Mouse (Mus musculus) myocyte (in vitro differentiated cells): ENCODE results near the gene Srp72. TPM values are rescaled to one million over a fixed set of nuclear protein-coding genes. Genes with fewer than 3 reads are reported as not detected.
"Not testable (repeated sequence)": the region's sequence is repeated elsewhere in the genome, so short reads cannot be mapped to it uniquely, and the experiment has no call there.

ENCODE experiments used
- H3K27me3 ChIP-seq: one replicate; pipeline ENCODE4 v1.6.1; 2011; ENCODE audit not compliant: control insufficient read depth, insufficient read depth, insufficient read length
- H3K36me3 ChIP-seq: one replicate; pipeline ENCODE4 v1.6.1; 2011; ENCODE audit not compliant: control insufficient read depth, insufficient read depth
- H3K4me2 ChIP-seq: one replicate; pipeline ENCODE4 v1.6.1; 2011; ENCODE audit warnings: low read depth, control low read depth
- H3K4me3 ChIP-seq: one replicate; pipeline ENCODE4 v1.5.1; 2011; ENCODE audit warnings: mild to moderate bottlenecking, control low read depth, moderate library complexity
- H3K79me2 ChIP-seq: one replicate; pipeline ENCODE4 v1.6.1; 2011; ENCODE audit not compliant: control insufficient read depth, insufficient read depth
- H3ac ChIP-seq: one replicate; pipeline ENCODE4 v1.6.1; 2011; ENCODE audit not compliant: control insufficient read depth, insufficient read length
- CEBPB ChIP-seq: IDR thresholded peaks from 2 replicates; pipeline ENCODE4 v1.6.1; 2011; ENCODE audit warnings: mild to moderate bottlenecking, moderate library complexity; ENCODE audit not compliant: poor library complexity, insufficient read depth, severe bottlenecking
- E2F4 ChIP-seq: IDR thresholded peaks from one replicate; pipeline ENCODE4 v1.6.1; 2011; ENCODE audit warnings: mild to moderate bottlenecking, control low read depth, moderate library complexity; ENCODE audit not compliant: insufficient read depth
- MAX ChIP-seq: IDR thresholded peaks from one replicate; pipeline ENCODE4 v1.6.1; 2011; ENCODE audit warnings: low read depth, mild to moderate bottlenecking, control low read depth
- MYOD1 ChIP-seq, 3 experiments: IDR thresholded peaks; one replicate each; pipeline ENCODE4 v1.6.1; 2011; ENCODE audit warnings: control low read depth in 2 of 3, low read depth in 2 of 3, mild to moderate bottlenecking in 2 of 3, moderate library complexity in 1 of 3; ENCODE audit not compliant: insufficient read length in 2 of 3, control insufficient read depth in 1 of 3
- MYOG ChIP-seq, 3 experiments: IDR thresholded peaks; one replicate each; pipeline ENCODE4 v1.6.1; 2011; ENCODE audit warnings: control low read depth in 2 of 3, low read depth in 2 of 3, mild to moderate bottlenecking in 2 of 3; ENCODE audit not compliant: insufficient read length in 2 of 3, control insufficient read depth in 1 of 3, insufficient read depth in 1 of 3
- POLR2A ChIP-seq: IDR thresholded peaks from one replicate; pipeline ENCODE4 v1.6.1; 2011; ENCODE audit warnings: low read depth, mild to moderate bottlenecking, control low read depth, moderate library complexity; ENCODE audit not compliant: insufficient read length
- POLR2AphosphoS2 ChIP-seq: IDR thresholded peaks from one replicate; pipeline ENCODE4 v1.6.1; 2011; ENCODE audit warnings: low read depth, control low read depth; ENCODE audit not compliant: insufficient read length
- REST ChIP-seq: IDR thresholded peaks from one replicate; pipeline ENCODE4 v1.6.1; 2011; ENCODE audit warnings: mild to moderate bottlenecking, control low read depth, moderate library complexity; ENCODE audit not compliant: insufficient read depth, insufficient read length
- SRF ChIP-seq: IDR thresholded peaks from one replicate; pipeline ENCODE4 v1.6.1; 2011; ENCODE audit warnings: low read depth; ENCODE audit not compliant: control insufficient read depth, insufficient read length
- TCF12 ChIP-seq: IDR thresholded peaks from one replicate; pipeline ENCODE4 v1.6.1; 2011; ENCODE audit warnings: mild to moderate bottlenecking, control low read depth; ENCODE audit not compliant: poor library complexity, insufficient read depth, severe bottlenecking
- TCF3 ChIP-seq: IDR thresholded peaks from one replicate; pipeline ENCODE4 v1.6.1; 2011; ENCODE audit warnings: low read depth, control low read depth; ENCODE audit not compliant: insufficient read length
- USF1 ChIP-seq: IDR thresholded peaks from one replicate; pipeline ENCODE4 v1.6.1; 2011; ENCODE audit warnings: low read depth, mild to moderate bottlenecking, control low read depth, moderate library complexity
- polyA plus RNA-seq: library from polyadenylated mRNA; unstranded; fragments of >200 nt; fragmentation: generic; extraction: Trizol; gene quantifications from one replicate; pipeline ENCODE4 v1.2.1, GENCODE M21; 2012; ENCODE audit warnings: missing spikeins

Srp72 gene
- polyA plus RNA-seq, 1 experiment: 54.2 TPM

DNA sequence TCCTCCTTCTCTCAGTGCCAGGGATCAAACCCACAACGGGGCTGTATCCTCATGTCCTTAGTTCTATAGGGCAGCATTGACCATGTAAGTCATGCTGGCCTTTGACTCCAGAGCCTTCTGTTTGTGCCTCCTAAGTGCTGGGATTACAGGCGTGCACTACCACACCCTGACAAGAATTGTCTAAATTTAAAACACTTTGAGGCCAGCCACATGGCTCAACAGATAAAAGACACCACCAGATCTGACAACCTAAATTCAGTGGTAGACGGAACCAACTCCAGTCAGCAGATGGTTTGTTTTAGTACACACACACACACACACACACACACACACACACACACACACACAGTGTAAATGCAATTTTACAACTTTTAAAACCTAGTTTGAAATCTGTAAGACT, 53.6 kb downstream of the Srp72 start:
- Histone ChIP-seq H3K27me3 (peaks cover 13% of the 10 kb centered on the region), H3K36me3 (no peaks in the 10 kb centered on the region), H3ac (no peak overlapping the region), H3K79me2 (no peaks in the 10 kb centered on the region), H3K4me3 (no peak overlapping the region), H3K4me2 (no peak overlapping the region)
- TF ChIP-seq POLR2A: no peak
- no peak for TF ChIP-seq POLR2AphosphoS2
- no peak for TF ChIP-seq USF1
- TF ChIP-seq TCF12: no peak
- no peak for TF ChIP-seq SRF

DNA sequence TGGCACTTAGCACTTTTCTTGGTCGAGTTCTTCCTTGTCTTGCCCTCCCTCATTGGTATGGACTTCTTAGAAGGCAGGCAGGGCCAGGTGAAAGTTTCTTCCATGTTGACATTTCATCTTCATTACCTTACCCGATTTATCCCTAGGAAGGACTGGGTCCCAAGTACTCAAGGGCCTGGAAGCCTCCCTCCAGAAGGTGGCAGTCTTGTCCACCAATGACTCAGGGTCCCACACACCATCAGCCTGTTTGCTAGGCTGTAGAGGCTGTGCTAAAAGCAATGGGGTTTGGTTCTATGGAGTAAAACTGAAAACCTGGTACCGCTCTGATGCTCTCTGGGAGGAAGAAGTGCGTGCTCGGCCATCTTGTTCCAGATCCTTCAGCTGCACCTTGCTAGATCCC, 55.3 kb downstream of the Srp72 start:
- no peaks in the 10 kb centered on the region for H3K36me3 ChIP-seq
- H3K79me2 ChIP-seq: no peaks in the 10 kb centered on the region
- no peak for TF ChIP-seq MYOD1 (IDR thresholded peaks at IDR 0.05; ENCODE audit: control insufficient read depth in 1 of 3, insufficient read length in 2 of 3, low read depth in 2 of 3)
- no peak for TF ChIP-seq TCF12
- TF ChIP-seq MYOG (IDR thresholded peaks at IDR 0.05; ENCODE audit: control insufficient read depth in 1 of 3, insufficient read depth in 1 of 3, insufficient read length in 2 of 3, low read depth in 2 of 3): no peak
- TF ChIP-seq TCF3: no peak
- TF ChIP-seq POLR2AphosphoS2: no peak
- TF ChIP-seq REST: no peak
- TF ChIP-seq CEBPB: no peak
- TF ChIP-seq E2F4: no peak
- no peak for TF ChIP-seq USF1
- TF ChIP-seq SRF: no peak
- no peak for TF ChIP-seq POLR2A
- H3K4me3 ChIP-seq: no peak overlapping the region
- no peak overlapping the region for H3K4me2 ChIP-seq
- H3K27me3 ChIP-seq: peaks cover 13% of the 10 kb centered on the region
- H3ac ChIP-seq: no peak overlapping the region

DNA sequence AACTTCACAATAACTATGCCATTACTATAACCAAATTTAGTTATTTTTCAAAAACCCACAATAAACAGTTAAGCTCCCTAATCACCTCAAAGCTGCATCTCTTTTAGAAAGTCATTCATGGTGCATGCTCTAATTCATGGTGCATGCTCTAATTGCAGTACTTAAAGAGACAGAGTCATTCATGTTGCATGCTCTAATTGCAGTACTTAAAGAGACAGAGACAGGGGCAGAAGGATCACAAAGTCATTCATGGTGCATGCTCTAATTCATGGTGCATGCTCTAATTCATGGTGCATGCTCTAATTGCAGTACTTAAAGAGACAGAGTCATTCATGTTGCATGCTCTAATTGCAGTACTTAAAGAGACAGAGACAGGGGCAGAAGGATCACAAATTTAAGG, 60.6 kb downstream of the Srp72 start:
- H3K4me3 ChIP-seq, H3K27me3 ChIP-seq, H3ac ChIP-seq, H3K79me2 ChIP-seq, H3K36me3 ChIP-seq, H3K4me2 ChIP-seq: not testable (repeated sequence)

DNA sequence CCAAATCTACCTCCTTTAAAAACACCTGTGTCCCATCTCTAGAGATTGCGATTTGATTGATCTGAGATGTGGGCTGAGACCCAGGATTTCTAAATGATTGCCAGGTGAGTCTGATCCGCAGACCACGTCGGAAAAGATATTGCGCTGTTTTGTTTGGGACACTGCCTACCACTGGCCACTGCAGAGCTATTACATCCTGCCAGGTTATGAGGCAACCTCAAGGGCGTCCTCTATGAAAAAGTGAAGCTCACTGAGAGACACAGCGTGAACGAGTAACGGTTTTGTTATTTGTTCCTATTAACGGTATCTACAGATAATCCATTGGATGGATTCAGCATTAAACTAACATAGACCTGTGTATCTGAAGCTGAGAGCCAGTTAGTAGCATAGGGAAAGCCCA, 64.0 kb downstream of the Srp72 start:
- Histone ChIP-seq H3K4me2 (no peak overlapping the region), H3K79me2 (no peaks in the 10 kb centered on the region), H3K36me3 (no peaks in the 10 kb centered on the region), H3K4me3 (no peak overlapping the region), H3ac (no peak overlapping the region), H3K27me3 (peaks cover 14% of the 10 kb centered on the region)
- no peak for TF ChIP-seq TCF12
- no peak for TF ChIP-seq E2F4
- no peak for TF ChIP-seq TCF3
- TF ChIP-seq REST: no peak
- no peak for TF ChIP-seq MYOG (IDR thresholded peaks at IDR 0.05; ENCODE audit: control insufficient read depth in 1 of 3, insufficient read depth in 1 of 3, insufficient read length in 2 of 3, low read depth in 2 of 3)
- no peak for TF ChIP-seq SRF
- TF ChIP-seq CEBPB: no peak
- TF ChIP-seq POLR2AphosphoS2: no peak
- no peak for TF ChIP-seq POLR2A
- TF ChIP-seq MYOD1 (IDR thresholded peaks at IDR 0.05; ENCODE audit: control insufficient read depth in 1 of 3, insufficient read length in 2 of 3, low read depth in 2 of 3): no peak
- TF ChIP-seq USF1: no peak
- no peak for TF ChIP-seq MAX

DNA sequence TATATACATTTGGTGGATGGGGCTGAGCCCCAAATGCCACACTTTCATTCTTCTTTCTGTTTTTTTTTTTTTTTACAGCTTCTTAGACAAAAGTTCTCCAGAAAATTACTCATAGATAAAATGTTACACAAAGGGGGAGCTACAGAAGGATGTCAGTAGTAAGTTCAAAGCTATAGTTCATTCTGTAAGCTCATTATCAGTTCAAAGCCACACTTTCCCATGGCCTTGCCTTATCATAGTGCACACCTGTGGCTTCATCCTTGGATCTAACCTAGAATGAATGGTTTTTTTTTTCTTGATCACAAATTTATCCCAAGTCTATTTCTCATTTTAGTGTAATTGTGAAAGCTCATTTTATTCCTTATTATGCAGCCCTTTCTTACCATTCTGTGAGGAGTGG, 64.9 kb downstream of the Srp72 start:
- peaks cover 23% of the 10 kb centered on the region for H3K27me3 ChIP-seq

More for the DNA sequence above, 64.9 kb downstream of the Srp72 start:
- Histone ChIP-seq H3K4me3 (no peak overlapping the region), H3K36me3 (no peaks in the 10 kb centered on the region), H3K4me2 (no peak overlapping the region), H3K79me2 (no peaks in the 10 kb centered on the region), H3ac (no peak overlapping the region)
- no peak for TF ChIP-seq POLR2A
- TF ChIP-seq E2F4: no peak
- no peak for TF ChIP-seq USF1
- no peak for TF ChIP-seq MYOG (IDR thresholded peaks at IDR 0.05; ENCODE audit: control insufficient read depth in 1 of 3, insufficient read depth in 1 of 3, insufficient read length in 2 of 3, low read depth in 2 of 3)
- TF ChIP-seq TCF3: no peak
- no peak for TF ChIP-seq CEBPB
- no peak for TF ChIP-seq REST
- no peak for TF ChIP-seq SRF
- no peak for TF ChIP-seq TCF12
- TF ChIP-seq MAX: no peak
- TF ChIP-seq MYOD1 (IDR thresholded peaks at IDR 0.05; ENCODE audit: control insufficient read depth in 1 of 3, insufficient read length in 2 of 3, low read depth in 2 of 3): no peak
- no peak for TF ChIP-seq POLR2AphosphoS2
